Mouse (Mus musculus) olfactory bulb, adult 2 months (tissue): ENCODE measurements around the gene Igf1r. TPM values are rescaled to one million over a fixed set of nuclear protein-coding genes. Genes with fewer than 3 reads are reported as not detected.

Experiments
- H3K27ac ChIP-seq: fragments of 200-500 bp; 2 replicates; pipeline ENCODE4 v1.5.1; 2012; ENCODE audit warnings: low read depth, low read length; ENCODE audit not compliant: insufficient read depth
- H3K4me1 ChIP-seq: fragments of 200-500 bp; 2 replicates; pipeline ENCODE4 v1.6.1; 2012; ENCODE audit warnings: low read length; ENCODE audit not compliant: control insufficient read depth, insufficient read depth
- H3K4me3 ChIP-seq: fragments of 200-500 bp; 2 replicates; pipeline ENCODE4 v1.5.1; 2012; ENCODE audit warnings: mild to moderate bottlenecking, low read depth, low read length, moderate library complexity; ENCODE audit not compliant: insufficient read depth
- CTCF ChIP-seq: fragments of 200-500 bp; IDR thresholded peaks from 2 replicates; pipeline ENCODE4 v1.5.1; 2012; ENCODE audit warnings: low read depth, mild to moderate bottlenecking, low read length, moderate library complexity; ENCODE audit not compliant: insufficient read depth
- POLR2A ChIP-seq: fragments of 200-500 bp; IDR thresholded peaks from 2 replicates; pipeline ENCODE4 v1.6.1; 2012; ENCODE audit warnings: mild to moderate bottlenecking, low read depth, low read length, moderate library complexity; ENCODE audit not compliant: insufficient read depth
- WGBS: fragments of 180-500 bp; shearing (Covaris S2); methylation state at CpG from one replicate; pipeline ENCODE4 v1.1.7; 2018; 5-methylcytosine and 5-hydroxymethylcytosine counted together
- polyA plus RNA-seq: library from polyadenylated mRNA; stranded (reverse); fragments of >200 nt; gene quantifications from 2 replicates; pipeline ENCODE4 v1.2.4, GENCODE M21; 2012; ENCODE audit warnings: low replicate concordance; ENCODE audit not compliant: missing spikeins, insufficient read depth, insufficient read length

The Igf1r gene
- polyA plus RNA-seq, 1 experiment: 26.5 TPM

DNA sequence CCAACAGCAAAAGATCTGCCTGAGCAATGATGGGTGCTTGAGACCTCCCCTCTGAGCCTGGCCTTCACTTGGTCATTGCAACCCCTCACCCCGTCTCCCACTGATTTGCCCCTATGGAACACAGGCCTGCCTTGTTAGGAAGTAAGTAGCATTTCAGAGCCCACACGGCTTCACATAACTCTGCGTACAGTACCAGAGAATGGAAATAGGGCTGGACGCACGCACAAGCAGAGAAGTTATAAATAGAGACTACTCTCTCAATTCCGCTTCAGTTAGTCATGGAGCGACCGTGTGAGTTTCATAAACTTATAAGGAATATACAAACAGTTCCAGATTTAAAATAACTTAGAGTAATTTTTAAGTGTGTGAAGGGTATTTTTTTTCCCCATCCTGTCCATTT is 200.6 kb downstream of the Igf1r start:
- Histone ChIP-seq H3K4me1 (peaks cover 28% of the 10 kb centered on the region), H3K4me3 (no peak overlapping the region), H3K27ac (no peak overlapping the region)
- TF ChIP-seq POLR2A (no peak), CTCF (no peak)
- WGBS: 37% methylated on average over 8 of the region's 8 CpGs

DNA sequence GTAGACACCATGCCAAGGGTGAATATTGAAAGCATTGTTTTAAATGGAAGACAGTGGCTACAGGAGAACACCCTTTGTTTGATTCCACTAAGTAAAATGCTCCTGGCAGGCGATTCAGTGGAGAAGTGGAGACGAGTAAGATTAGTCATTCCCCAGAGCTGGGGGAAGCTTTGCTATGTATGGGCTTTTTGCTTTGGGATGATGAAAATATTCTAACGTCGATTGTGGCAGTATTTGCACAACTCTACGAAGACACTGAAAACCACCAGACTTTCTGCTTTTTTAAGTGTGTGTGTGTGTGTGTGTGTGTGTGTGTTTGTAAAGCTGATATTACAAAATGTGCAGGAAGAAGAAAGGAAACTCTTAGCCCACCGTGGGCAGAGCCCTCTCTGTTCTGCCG is 202.0 kb downstream of the Igf1r start:
- Histone ChIP-seq H3K27ac (no peak overlapping the region), H3K4me3 (no peak overlapping the region), H3K4me1 (peaks cover 23% of the 10 kb centered on the region)
- 18% methylated on average over 7 of the region's 7 CpGs for WGBS
- TF ChIP-seq CTCF: no peak
- no peak for TF ChIP-seq POLR2A

DNA sequence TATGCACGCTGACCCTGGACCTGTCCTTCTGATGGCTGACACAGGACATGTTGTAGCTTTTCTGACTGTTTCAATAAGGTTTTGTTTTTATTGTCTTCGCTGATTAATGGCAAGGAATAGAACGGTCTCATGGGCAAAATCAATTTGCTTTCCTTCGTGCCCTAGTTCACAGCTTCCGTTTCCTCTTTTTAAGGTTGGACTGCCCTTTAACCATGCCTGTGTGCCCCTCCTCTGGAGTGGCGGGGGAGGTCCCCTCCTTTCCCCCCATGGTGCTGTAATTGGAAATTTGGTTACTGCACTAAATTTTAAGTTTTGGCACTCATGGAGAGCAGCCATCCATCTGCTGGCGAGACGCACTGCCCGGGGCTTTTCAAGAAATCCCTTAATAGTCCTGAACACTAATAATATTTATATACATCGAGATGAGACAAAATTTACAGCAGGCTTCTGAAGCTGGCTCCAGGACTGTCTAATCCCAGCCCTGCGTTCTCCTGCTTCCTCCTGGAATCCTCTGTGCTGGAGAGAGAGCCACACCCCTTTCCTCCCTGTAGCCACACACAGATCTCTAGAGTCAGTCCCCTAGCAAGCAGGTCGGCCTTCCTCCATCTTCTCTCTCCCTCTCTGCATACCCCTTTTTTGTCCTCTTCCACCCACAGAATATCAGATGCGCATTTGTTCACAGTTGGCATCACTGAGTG is 207.6 kb downstream of the Igf1r start:
- Histone ChIP-seq H3K4me1 (peaks cover 16% of the 10 kb centered on the region), H3K27ac (no peak overlapping the region), H3K4me3 (no peak overlapping the region)
- WGBS: 51% methylated on average over 13 of the region's 13 CpGs
- TF ChIP-seq CTCF: no peak

DNA sequence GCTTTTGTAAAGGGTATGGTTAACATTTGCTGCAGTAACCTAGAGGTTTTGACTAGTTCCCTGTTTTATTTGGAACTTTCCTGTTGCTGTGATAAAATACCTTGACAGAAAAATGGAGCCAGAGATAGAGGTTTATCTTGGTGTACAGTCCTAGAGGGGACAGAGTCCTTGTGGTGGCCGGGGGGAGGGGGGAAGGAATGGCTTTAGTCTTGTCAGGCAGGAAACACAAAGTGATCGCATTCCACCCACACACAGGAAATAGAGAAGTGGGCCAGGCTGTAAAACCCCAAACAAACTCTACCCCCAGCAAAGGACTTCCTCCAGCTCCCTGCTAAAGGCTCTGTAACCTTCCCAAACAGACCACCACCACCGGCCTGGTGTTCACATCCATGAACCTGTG is 211.4 kb downstream of the Igf1r start:
- WGBS: 81% methylated on average over 3 of the region's 3 CpGs
- no peak for TF ChIP-seq CTCF
- no peak for TF ChIP-seq POLR2A
- Histone ChIP-seq H3K4me1 (peaks cover 15% of the 10 kb centered on the region), H3K27ac (no peak overlapping the region), H3K4me3 (no peak overlapping the region)

DNA sequence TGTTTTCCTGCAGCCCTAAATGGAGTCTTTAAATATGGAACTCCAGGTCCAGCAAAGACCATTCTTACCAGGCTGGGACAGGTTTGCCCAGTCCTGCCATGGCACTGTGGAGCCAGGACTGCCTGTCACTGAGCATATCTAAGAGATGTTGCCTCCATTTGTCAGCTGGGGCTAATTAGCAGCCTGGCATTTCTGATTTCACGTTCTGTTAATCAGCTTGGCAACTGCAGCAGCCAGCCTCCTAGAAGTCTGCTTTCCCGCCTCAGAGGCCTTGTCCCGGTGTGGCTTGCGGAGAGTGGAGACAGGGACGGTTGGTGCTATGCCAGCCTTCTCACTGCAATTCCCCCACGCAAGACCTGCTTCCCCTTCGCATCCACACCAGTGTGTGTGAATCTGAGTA is 220.1 kb downstream of the Igf1r start:
- no peak overlapping the region for H3K4me3 ChIP-seq
- peaks cover 5% of the 10 kb centered on the region; the same call in 1 of the 2 replicates for H3K4me1 ChIP-seq
- WGBS: 46% methylated on average over 7 of the region's 7 CpGs
- no peak overlapping the region for H3K27ac ChIP-seq
- TF ChIP-seq POLR2A (no peak), CTCF (no peak)

DNA sequence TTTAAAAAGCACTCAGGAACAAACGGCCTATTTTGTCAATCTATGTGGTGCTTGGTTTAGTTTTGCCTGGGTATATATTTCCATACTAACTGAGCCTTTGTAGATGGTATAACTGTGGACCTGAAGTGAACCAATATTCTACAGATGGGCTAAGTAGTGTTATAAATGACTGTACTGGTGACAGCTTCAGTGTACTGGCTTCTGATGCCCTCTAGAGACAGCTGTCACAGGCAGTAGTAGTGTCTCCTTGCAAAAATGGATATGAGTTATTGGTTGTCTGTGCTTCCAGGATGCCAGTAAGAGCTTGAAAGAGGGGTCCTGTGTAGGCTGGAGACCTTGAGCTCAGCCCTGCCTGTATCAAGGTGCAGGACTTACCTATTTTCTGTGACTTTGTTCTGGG is 227.0 kb downstream of the Igf1r start:
- 90% methylated on average over 1 of the region's 1 CpGs for WGBS
- H3K4me1 ChIP-seq: no peaks in the 10 kb centered on the region
- no peak overlapping the region for H3K27ac ChIP-seq
- no peak overlapping the region for H3K4me3 ChIP-seq
- TF ChIP-seq POLR2A (no peak), CTCF (no peak)

DNA sequence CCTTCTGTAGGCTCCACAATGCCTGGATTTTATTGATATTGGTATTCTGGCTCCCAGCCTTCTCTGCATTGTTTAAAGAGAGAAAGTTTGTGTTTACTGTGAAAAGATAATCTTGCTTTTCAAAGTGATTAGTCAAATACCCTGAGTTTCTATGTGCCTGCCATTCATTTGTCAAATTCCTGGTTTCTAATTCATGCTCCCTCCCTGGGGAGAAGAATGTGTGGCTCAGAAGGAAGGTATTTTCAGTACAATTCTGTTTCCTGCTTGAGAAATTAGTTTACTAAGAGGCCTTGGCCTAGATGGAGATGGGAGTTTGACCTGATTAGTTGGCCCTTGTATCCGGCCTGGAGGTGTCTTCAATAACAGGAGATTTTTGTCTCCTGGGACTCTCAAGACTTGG is 228.5 kb downstream of the Igf1r start:
- Histone ChIP-seq H3K4me3 (no peak overlapping the region), H3K27ac (no peak overlapping the region), H3K4me1 (no peaks in the 10 kb centered on the region)
- TF ChIP-seq POLR2A: no peak
- no peak for TF ChIP-seq CTCF
- 58% methylated on average over 1 of the region's 1 CpGs for WGBS

DNA sequence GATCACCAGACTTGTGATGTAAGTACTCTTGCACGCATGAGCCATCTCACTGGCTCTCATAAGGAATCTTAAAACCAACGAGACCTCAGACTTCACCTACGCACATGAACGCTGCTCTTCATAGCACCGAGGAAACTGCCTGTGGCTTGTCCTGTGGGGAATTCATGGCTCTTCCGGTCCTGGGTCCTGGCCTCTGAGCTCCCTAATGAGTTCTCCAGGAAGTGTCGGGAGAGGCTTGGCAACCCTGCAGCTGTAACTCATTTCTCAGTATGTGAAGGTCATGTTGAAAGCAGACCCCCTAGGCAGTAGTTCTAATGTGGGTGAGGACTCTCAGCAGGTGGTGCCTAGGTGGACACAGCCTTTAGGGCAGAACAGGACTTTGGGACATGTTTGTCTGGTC is 229.4 kb downstream of the Igf1r start:
- WGBS: 76% methylated on average over 7 of the region's 7 CpGs
- no peak for TF ChIP-seq CTCF
- no peak for TF ChIP-seq POLR2A
- H3K4me3 ChIP-seq: no peak overlapping the region
- H3K4me1 ChIP-seq: no peaks in the 10 kb centered on the region
- no peak overlapping the region for H3K27ac ChIP-seq

DNA sequence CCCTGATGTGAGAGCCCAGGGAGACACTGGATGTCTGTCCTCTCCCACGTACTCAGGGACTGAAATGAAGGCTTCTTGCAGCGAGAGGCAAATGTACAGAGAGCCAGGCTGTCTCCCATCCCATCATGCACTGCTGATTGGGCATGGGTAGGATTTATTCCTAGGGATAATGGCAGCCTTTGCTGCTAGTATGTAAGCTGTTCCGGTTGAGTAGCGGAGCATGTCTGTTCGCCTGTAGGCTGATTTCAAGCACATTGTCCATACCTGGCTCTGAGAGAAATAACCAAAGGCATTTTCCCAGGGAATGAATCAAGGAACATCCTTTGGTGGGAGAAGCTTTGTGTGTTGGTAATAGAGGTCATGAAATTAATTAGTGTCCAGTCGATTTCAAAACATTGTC is 230.1 kb downstream of the Igf1r start:
- no peaks in the 10 kb centered on the region for H3K4me1 ChIP-seq
- 81% methylated on average over 6 of the region's 6 CpGs for WGBS
- TF ChIP-seq CTCF (no peak), POLR2A (no peak)
- H3K27ac ChIP-seq: no peak overlapping the region
- H3K4me3 ChIP-seq: no peak overlapping the region

DNA sequence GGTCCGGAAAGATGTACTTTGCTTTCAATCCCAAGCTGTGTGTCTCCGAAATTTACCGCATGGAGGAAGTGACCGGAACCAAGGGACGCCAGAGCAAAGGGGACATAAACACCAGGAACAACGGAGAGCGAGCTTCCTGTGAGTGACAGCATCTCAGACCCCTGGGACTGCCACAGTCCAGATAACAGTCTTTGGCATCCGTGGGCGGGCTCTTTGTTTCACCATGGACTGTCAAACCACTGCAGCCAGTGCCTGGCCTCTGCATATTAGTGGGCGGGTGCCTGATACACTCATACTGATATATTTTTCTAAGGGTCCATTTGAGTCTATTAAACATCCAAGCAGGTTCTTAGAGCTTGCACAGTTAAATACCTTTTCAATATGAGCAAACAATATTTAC is 230.8 kb downstream of the Igf1r start:
- H3K4me1 ChIP-seq: no peaks in the 10 kb centered on the region
- TF ChIP-seq POLR2A (no peak), CTCF (no peak)
- 88% methylated on average over 10 of the region's 10 CpGs for WGBS
- no peak overlapping the region for H3K27ac ChIP-seq
- no peak overlapping the region for H3K4me3 ChIP-seq
